Mouse (Mus musculus) forebrain, embryonic 13.5 days (tissue): Measurements from ENCODE around the gene Ttc37. TPM values are rescaled to one million over a fixed set of nuclear protein-coding genes. Genes with fewer than 3 reads are reported as not detected.
A peak's percentile ranks its signal among the peaks of the same experiment; 100 is the strongest.

ENCODE experiments used
- ATAC-seq: fragments of 200-750 bp; cut with Nextera tagmentation; 2 replicates; pipeline ENCODE4 v1.8.0; 2017
- H3K27ac ChIP-seq: fragments of 300-500 bp; sonication (generic); 2 replicates; pipeline ENCODE4 v1.5.1; 2015; ENCODE audit warnings: inconsistent platforms, mild to moderate bottlenecking, moderate library complexity
- H3K27me3 ChIP-seq: fragments of 300-500 bp; sonication (generic); 2 replicates; pipeline ENCODE4 v1.6.1; 2015; ENCODE audit warnings: mild to moderate bottlenecking, inconsistent platforms
- H3K36me3 ChIP-seq: fragments of 300-500 bp; sonication (generic); 2 replicates; pipeline ENCODE4 v1.6.1; 2015; ENCODE audit warnings: mild to moderate bottlenecking, inconsistent platforms; ENCODE audit not compliant: poor library complexity, severe bottlenecking
- H3K4me1 ChIP-seq: fragments of 300-500 bp; sonication (generic); 2 replicates; pipeline ENCODE4 v1.6.1; 2015; ENCODE audit warnings: inconsistent platforms
- H3K4me2 ChIP-seq: fragments of 300-500 bp; sonication (generic); 2 replicates; pipeline ENCODE4 v1.6.1; 2015; ENCODE audit warnings: inconsistent platforms, mild to moderate bottlenecking, moderate library complexity
- H3K4me3 ChIP-seq: fragments of 300-500 bp; sonication (generic); 2 replicates; pipeline ENCODE4 v1.5.1; 2015; ENCODE audit warnings: mild to moderate bottlenecking, inconsistent platforms
- H3K9ac ChIP-seq: fragments of 300-500 bp; sonication (generic); 2 replicates; pipeline ENCODE4 v1.6.1; 2015; ENCODE audit warnings: mild to moderate bottlenecking, inconsistent platforms
- H3K9me3 ChIP-seq: fragments of 300-500 bp; sonication (generic); replicated peaks from 2 replicates; pipeline ENCODE4 v1.6.1; 2016; ENCODE audit warnings: inconsistent platforms
- WGBS: fragments of 180-500 bp; shearing (Covaris S2); methylation state at CpG from one replicate; pipeline ENCODE4 v1.1.7; 2015; 5-methylcytosine and 5-hydroxymethylcytosine counted together
- polyA plus RNA-seq: library from polyadenylated mRNA; unstranded; fragments of >200 nt; fragmentation: Nextera tagmentation; extraction: Ambion mirVana; gene quantifications from 2 replicates; pipeline ENCODE4 v1.2.1, GENCODE M21; 2015

Gene Ttc37
- polyA plus RNA-seq, 1 experiment from 2014 or later = 9.6 TPM

- Histone ChIP-seq H3K9ac (peak overlapping the region; percentile 73), H3K27ac (peak overlapping the region; percentile 65), H3K4me3 (peak overlapping the region; percentile 66), H3K4me2 (peak overlapping the region; percentile 75), H3K27me3 (no peaks in the 10 kb centered on the region), H3K9me3 (no peaks in the 10 kb centered on the region), H3K4me1 (peaks cover 10% of the 10 kb centered on the region), H3K36me3 (peaks cover 1% of the 10 kb centered on the region; the same call in 1 of the 2 replicates)
- peak; percentile 84 for ATAC-seq
- whole genome bisulfite sequencing = 3% methylated on average over 16 of the region's 16 CpGs
Observed at GRCm38 (mm10) chr13:76098116-76098492, 430 bp upstream of the Ttc37 start.

GRCm38 (mm10) chr13:76101989-76102388 lies 3.5 kb downstream of the Ttc37 start:
- Histone ChIP-seq H3K9me3 (no peaks in the 10 kb centered on the region), H3K27ac (no peak overlapping the region), H3K4me2 (no peak overlapping the region), H3K36me3 (peaks cover 5% of the 10 kb centered on the region; the same call in 1 of the 2 replicates), H3K4me3 (no peak overlapping the region), H3K9ac (no peak overlapping the region), H3K27me3 (no peaks in the 10 kb centered on the region), H3K4me1 (peaks cover 10% of the 10 kb centered on the region)
- 99% methylated on average over 2 of the region's 2 CpGs for WGBS
- ATAC-seq = no peak

- no peak overlapping the region for H3K9ac ChIP-seq
- no peaks in the 10 kb centered on the region for H3K4me1 ChIP-seq
- H3K4me2 ChIP-seq = no peak overlapping the region
- 90% methylated on average over 18 of the region's 18 CpGs for WGBS
- no peaks in the 10 kb centered on the region for H3K9me3 ChIP-seq
- no peaks in the 10 kb centered on the region for H3K27me3 ChIP-seq
- H3K36me3 ChIP-seq = peaks cover 33% of the 10 kb centered on the region
- no peak for ATAC-seq
- H3K27ac ChIP-seq = no peak overlapping the region
- H3K4me3 ChIP-seq = no peak overlapping the region
Observed at GRCm38 (mm10) chr13:76109069-76109824, 10.7 kb downstream of the Ttc37 start.

- H3K36me3 ChIP-seq = peaks cover 69% of the 10 kb centered on the region
- no peaks in the 10 kb centered on the region for H3K4me1 ChIP-seq
- no peaks in the 10 kb centered on the region for H3K9me3 ChIP-seq
- H3K4me2 ChIP-seq = no peak overlapping the region
- no peak overlapping the region for H3K27ac ChIP-seq
- no peaks in the 10 kb centered on the region for H3K27me3 ChIP-seq
- H3K9ac ChIP-seq = no peak overlapping the region
- no peak overlapping the region for H3K4me3 ChIP-seq
- WGBS = 93% methylated on average over 4 of the region's 4 CpGs
- ATAC-seq = no peak
Observed at GRCm38 (mm10) chr13:76128799-76129198, 30.3 kb downstream of the Ttc37 start.

GRCm38 (mm10) chr13:76132415-76132814 lies 33.9 kb downstream of the Ttc37 start:
- Histone ChIP-seq H3K4me2 (no peak overlapping the region), H3K4me3 (no peak overlapping the region), H3K36me3 (peaks cover 65% of the 10 kb centered on the region), H3K9ac (no peak overlapping the region), H3K9me3 (no peaks in the 10 kb centered on the region), H3K27ac (no peak overlapping the region), H3K4me1 (no peaks in the 10 kb centered on the region), H3K27me3 (no peaks in the 10 kb centered on the region)
- ATAC-seq = no peak
- WGBS = 86% methylated on average over 4 of the region's 4 CpGs

- H3K4me3 ChIP-seq = no peak overlapping the region
- 89% methylated on average over 3 of the region's 3 CpGs for WGBS
- no peak overlapping the region for H3K27ac ChIP-seq
- H3K27me3 ChIP-seq = no peaks in the 10 kb centered on the region
- H3K36me3 ChIP-seq = peaks cover 53% of the 10 kb centered on the region
- H3K9me3 ChIP-seq = no peaks in the 10 kb centered on the region
- H3K4me1 ChIP-seq = no peaks in the 10 kb centered on the region
- ATAC-seq = no peak
- H3K4me2 ChIP-seq = no peak overlapping the region
- no peak overlapping the region for H3K9ac ChIP-seq
Observed at GRCm38 (mm10) chr13:76138862-76139261, 40.3 kb downstream of the Ttc37 start.

- Histone ChIP-seq H3K4me3 (no peak overlapping the region), H3K36me3 (peaks cover 38% of the 10 kb centered on the region), H3K27ac (no peak overlapping the region), H3K4me2 (no peak overlapping the region), H3K4me1 (no peaks in the 10 kb centered on the region), H3K27me3 (no peaks in the 10 kb centered on the region), H3K9me3 (no peaks in the 10 kb centered on the region), H3K9ac (no peak overlapping the region)
- 88% methylated on average over 12 of the region's 12 CpGs for WGBS
- no peak for ATAC-seq
Observed at GRCm38 (mm10) chr13:76141117-76141808, 42.7 kb downstream of the Ttc37 start.

GRCm38 (mm10) chr13:76150483-76150882 lies 51.9 kb downstream of the Ttc37 start:
- H3K4me3 ChIP-seq = no peak overlapping the region
- no peak overlapping the region for H3K27ac ChIP-seq
- no peaks in the 10 kb centered on the region for H3K9me3 ChIP-seq
- no peak overlapping the region for H3K4me2 ChIP-seq
- H3K9ac ChIP-seq = no peak overlapping the region
- no peak for ATAC-seq
- WGBS = 79% methylated on average over 5 of the region's 5 CpGs
- H3K36me3 ChIP-seq = peaks cover 36% of the 10 kb centered on the region
- no peaks in the 10 kb centered on the region for H3K4me1 ChIP-seq
- no peaks in the 10 kb centered on the region for H3K27me3 ChIP-seq

GRCm38 (mm10) chr13:76157099-76157498 lies 58.6 kb downstream of the Ttc37 start:
- Histone ChIP-seq H3K4me3 (no peak overlapping the region), H3K36me3 (peaks cover 51% of the 10 kb centered on the region)
- 94% methylated on average over 3 of the region's 3 CpGs for WGBS

GRCm38 (mm10) chr13:76157508-76157907 lies 59.0 kb downstream of the Ttc37 start:
- H3K4me2 ChIP-seq = no peak overlapping the region
- no peaks in the 10 kb centered on the region for H3K27me3 ChIP-seq
- 100% methylated on average over 1 of the region's 1 CpGs for WGBS
- ATAC-seq = no peak
- peaks cover 55% of the 10 kb centered on the region for H3K36me3 ChIP-seq
- no peaks in the 10 kb centered on the region for H3K9me3 ChIP-seq
- no peak overlapping the region for H3K27ac ChIP-seq
- H3K4me3 ChIP-seq = no peak overlapping the region
- H3K9ac ChIP-seq = no peak overlapping the region
- H3K4me1 ChIP-seq = no peaks in the 10 kb centered on the region

More at GRCm38 (mm10) chr13:76157099-76157498, 58.6 kb downstream of the Ttc37 start:
- Histone ChIP-seq H3K9ac (no peak overlapping the region), H3K27ac (no peak overlapping the region), H3K9me3 (no peaks in the 10 kb centered on the region), H3K4me1 (no peaks in the 10 kb centered on the region), H3K4me2 (no peak overlapping the region), H3K27me3 (no peaks in the 10 kb centered on the region)
- ATAC-seq = no peak

GRCm38 (mm10) chr13:76160587-76160986 lies 62.1 kb downstream of the Ttc37 start:
- no peaks in the 10 kb centered on the region for H3K9me3 ChIP-seq
- 98% methylated on average over 2 of the region's 2 CpGs for WGBS
- no peaks in the 10 kb centered on the region for H3K27me3 ChIP-seq
- no peaks in the 10 kb centered on the region for H3K4me1 ChIP-seq
- H3K4me2 ChIP-seq = no peak overlapping the region
- H3K27ac ChIP-seq = no peak overlapping the region
- ATAC-seq = no peak
- H3K36me3 ChIP-seq = peaks cover 57% of the 10 kb centered on the region
- H3K4me3 ChIP-seq = no peak overlapping the region
- no peak overlapping the region for H3K9ac ChIP-seq

GRCm38 (mm10) chr13:76174297-76174696 lies 75.8 kb downstream of the Ttc37 start:
- H3K4me2 ChIP-seq = no peak overlapping the region
- no peak for ATAC-seq
- H3K9ac ChIP-seq = no peak overlapping the region

More at GRCm38 (mm10) chr13:76174297-76174696, 75.8 kb downstream of the Ttc37 start:
- H3K36me3 ChIP-seq = peaks cover 25% of the 10 kb centered on the region
- H3K27ac ChIP-seq = no peak overlapping the region
- H3K4me1 ChIP-seq = no peaks in the 10 kb centered on the region
- H3K27me3 ChIP-seq = no peaks in the 10 kb centered on the region
- peaks cover 8% of the 10 kb centered on the region for H3K9me3 ChIP-seq
- H3K4me3 ChIP-seq = no peak overlapping the region
